8 mouse cellular contexts compared by ENCODE assay signal in the genomic region with DNA sequence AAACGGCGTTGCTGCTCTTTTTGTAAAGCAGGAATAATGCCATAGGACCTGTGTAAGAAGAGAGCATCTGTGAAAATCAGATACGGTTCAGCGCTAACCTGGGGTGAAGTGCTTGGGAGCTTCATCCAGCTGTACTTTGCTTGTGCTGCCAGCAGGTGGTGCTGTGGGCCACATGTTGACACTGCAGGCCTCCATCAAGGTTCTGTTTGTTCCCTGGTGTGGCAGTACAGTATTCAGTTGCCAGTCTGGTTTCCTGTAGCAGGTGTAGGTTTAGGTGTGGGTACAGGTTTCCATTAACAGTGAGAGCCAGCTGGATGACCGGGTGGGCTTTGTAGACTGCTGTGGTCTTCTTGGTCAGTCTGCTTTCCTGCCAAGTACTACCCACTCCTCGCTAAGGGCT.
DNase-seq lines count a peak whose midpoint lies in the region.

No protein-coding gene starts in this region.

- DNase-seq in R1 (ENCODE audit: low read depth, low spot score) = peak; percentile 74
- peak; percentile 82 to 86 for DNase-seq in cerebellum, postnatal 14 days
- DNase-seq in frontal cortex, postnatal 36 days (ENCODE audit: low spot score in 2 of 2) = peak; percentile 61 to 66
- DNase-seq in hindlimb bud, embryonic 11.5 days (ENCODE audit: extremely low spot score, low read depth, low spot score) = peak; percentile 37
- DNase-seq in left cerebral cortex, adult 11 months (ENCODE audit: low spot score) = peak; percentile 35
- peak; percentile 67 to 83 for DNase-seq in lung, postnatal 4 days
- DNase-seq in right cerebral cortex, postnatal 10 days (ENCODE audit: low spot score in 2 of 2) = peak; percentile 65 to 80
- peak; percentile 83 for DNase-seq in urinary bladder, postnatal 14 days (ENCODE audit: low spot score)

Comparison
In these comparisons a context has a peak if more than half of its experiments do, and no peak if none do; other contexts are left out.
1. Peak in every context shown above with its lines: DNase-seq.